25 mouse cellular contexts compared by ENCODE assay signal in genomic region chr8:111682521-111682920, GRCm38 (mm10). TPM values are rescaled to one million over a fixed set of nuclear protein-coding genes. Genes with fewer than 3 reads are reported as not detected.
"Had no signal": no experiment of that assay in that cellular context is flagged by ENCODE, and none has a peak within 500 bp of the region (broad histone marks: within the 10 kb centered on the region; RNA-seq: fewer than 3 reads in every experiment).

No protein-coding gene starts in this region.

- H3K27ac ChIP-seq: lung, embryonic 15.5 days; macrophage; midbrain, embryonic 10.5 days; midbrain, embryonic 12.5 days; neural tube, embryonic 13.5 days; neural tube, embryonic 15.5 days had no signal

- H3K27me3 ChIP-seq: lung, embryonic 15.5 days; midbrain, embryonic 12.5 days; neural tube, embryonic 13.5 days; neural tube, embryonic 15.5 days had no signal

- H3K36me3 ChIP-seq: lung, embryonic 15.5 days; midbrain, embryonic 10.5 days; midbrain, embryonic 12.5 days; neural tube, embryonic 13.5 days; neural tube, embryonic 15.5 days had no signal

- DNase-seq: liver, postnatal 0 days; lung, adult 2 months; lung, postnatal 14 days; lung, postnatal 36 days; midbrain, embryonic 14.5 days; retina, postnatal 1 day; right cerebral cortex, adult 18-20 months; right cerebral cortex, postnatal 25 days; right cerebral cortex, postnatal 4 days; spleen, adult 18-20 months; thymus, adult 18-20 months; thymus, postnatal 25 days had no signal

- H3K4me2 ChIP-seq: lung, embryonic 15.5 days; midbrain, embryonic 12.5 days; neural tube, embryonic 13.5 days; neural tube, embryonic 15.5 days had no signal

- H3K9me3 ChIP-seq: lung, embryonic 15.5 days; midbrain, embryonic 10.5 days; midbrain, embryonic 12.5 days; neural tube, embryonic 13.5 days; neural tube, embryonic 15.5 days had no signal

- ATAC-seq: liver, postnatal 0 days; lung, postnatal 0 days; midbrain, embryonic 16.5 days had no signal

- H3K9ac ChIP-seq: liver, postnatal 0 days; lung, embryonic 15.5 days; midbrain, embryonic 12.5 days; neural tube, embryonic 13.5 days; neural tube, embryonic 15.5 days had no signal

- H3K4me3 ChIP-seq: lung, embryonic 15.5 days; megakaryocyte, embryonic 14.5 days; midbrain, embryonic 10.5 days; midbrain, embryonic 12.5 days; myocyte; neural tube, embryonic 13.5 days; neural tube, embryonic 15.5 days had no signal

- H3K4me1 ChIP-seq: lung, embryonic 15.5 days; midbrain, embryonic 12.5 days; neural tube, embryonic 13.5 days had no signal

RNA-seq across cellular contexts. Expression of gene Ctrb1, which starts 8.3 kb away (rescaled TPM):
- total RNA-seq: megakaryocyte progenitor cell, adult 5-6 weeks had no signal
- polyA plus RNA-seq: lung, postnatal 0 days; macrophage; midbrain, embryonic 10.5 days; midbrain, embryonic 12.5 days; midbrain, embryonic 14.5 days; midbrain, embryonic 16.5 days; neural tube, embryonic 11.5 days; neural tube, embryonic 13.5 days; neural tube, embryonic 15.5 days; stomach, embryonic 14.5 days had no signal
